8 mouse cellular contexts compared by ENCODE assay signal in the genomic region with DNA sequence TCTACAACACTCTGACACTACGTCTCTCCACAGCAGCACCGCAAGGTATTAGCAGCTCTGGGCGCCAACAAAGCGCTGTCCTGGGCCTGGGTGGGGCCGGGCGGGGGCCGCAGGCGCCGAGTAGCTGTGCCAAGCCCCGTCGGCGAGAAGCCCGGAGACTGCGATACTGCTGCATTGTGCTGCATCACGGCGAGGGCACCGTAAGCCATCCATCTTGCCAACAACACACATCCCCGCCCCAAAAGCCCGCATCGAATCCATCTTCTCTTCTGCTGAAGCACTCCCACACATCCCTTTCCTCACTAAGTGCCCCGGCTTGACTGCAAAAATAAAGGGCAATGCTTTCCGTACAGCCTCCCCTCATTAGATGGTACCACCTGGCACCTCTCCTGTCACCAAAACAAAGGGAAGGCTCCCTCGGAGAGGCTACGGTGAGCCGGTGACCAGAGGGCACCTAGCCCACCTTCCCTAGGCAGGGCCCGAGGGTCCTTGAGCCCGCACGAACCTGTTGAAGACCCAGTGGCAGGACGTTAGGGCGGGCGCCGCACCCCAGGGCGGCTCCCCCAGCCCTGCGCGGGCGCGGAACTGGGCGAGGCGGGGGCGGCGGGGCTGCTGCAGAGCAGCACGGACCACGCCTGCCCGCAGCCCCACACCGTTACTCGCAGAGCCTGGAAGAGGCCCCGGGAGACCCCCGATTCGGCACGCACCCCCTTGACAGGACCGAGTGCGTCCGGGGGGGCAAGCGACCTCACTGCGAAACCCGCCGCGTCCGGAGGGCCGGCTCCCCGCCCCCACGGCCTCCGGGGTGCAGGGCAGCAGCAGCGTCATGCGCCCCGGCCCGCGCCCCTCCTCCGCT. TPM values are rescaled to one million over a fixed set of nuclear protein-coding genes. Genes with fewer than 3 reads are reported as not detected.
A peak's percentile ranks its signal among the peaks of the same experiment; 100 is the strongest.
DNase-seq lines count a peak whose midpoint lies in the region; ATAC-seq lines count a peak whose summit lies in the region.

No protein-coding gene starts in this region.

- H3K4me1 ChIP-seq in hindbrain, embryonic 12.5 days = peaks cover 29% of the 10 kb centered on the region

- H3K27ac ChIP-seq in hindbrain, embryonic 12.5 days = peak overlapping the region; percentile 97

- ATAC-seq in hindbrain, embryonic 12.5 days (ENCODE audit: low FRiP score) = peak; percentile 70

- H3K9ac ChIP-seq in hindbrain, embryonic 12.5 days = peak overlapping the region; percentile 93

- DNase-seq in Muller cell, postnatal 12 days (ENCODE audit: inconsistent ontology term) = peak; percentile 56
- peak; percentile 71 for DNase-seq in cerebellum, adult 8-10 months
- peak; percentile 63 to 75 for DNase-seq in frontal cortex, adult 2 months (ENCODE audit: extremely low spot score in 1 of 2, low spot score in 1 of 2)
- DNase-seq in layer of hippocampus, postnatal 36 days = peak; percentile 61 to 63
- peak; percentile 80 for DNase-seq in lung, postnatal 10 days
- DNase-seq in retina, postnatal 7 days (ENCODE audit: low read depth, low spot score) = peak; percentile 37
- peak; percentile 50 for DNase-seq in yolk sac, embryonic 10.5 days (ENCODE audit: low spot score)

- under 1% methylated on average over 69 of the region's 69 CpGs for WGBS in hindbrain, embryonic 12.5 days

- no peaks in the 10 kb centered on the region for H3K36me3 ChIP-seq in hindbrain, embryonic 12.5 days

- H3K4me2 ChIP-seq in hindbrain, embryonic 12.5 days (replicated peaks) = peak overlapping the region; percentile 78

- H3K27me3 ChIP-seq in hindbrain, embryonic 12.5 days = no peaks in the 10 kb centered on the region

- no peaks in the 10 kb centered on the region for H3K9me3 ChIP-seq in hindbrain, embryonic 12.5 days (replicated peaks)

- peak overlapping the region; percentile 95 for H3K4me3 ChIP-seq in hindbrain, embryonic 12.5 days

RNA-seq across cellular contexts. Expression of gene Sptbn1, which starts 0.7 kb away (rescaled TPM):
- 318 and 342 TPM in 2 replicates for polyA plus RNA-seq in frontal cortex, adult 2 months (2012; rRNA removed)
- polyA plus RNA-seq in hindbrain, embryonic 12.5 days (2016; fragmentation: Nextera tagmentation; extraction: Ambion mirVana) = 120 and 122 TPM in 2 replicates
- total RNA-seq in layer of hippocampus, postnatal 36 days (2021) = 100 to 1,000 TPM; 570 to 594 TPM

Comparison
In these comparisons a context has a peak if more than half of its experiments do, and no peak if none do; other contexts are left out.
1. Peak in every context shown above with its lines: DNase-seq, ATAC-seq, H3K4me3 ChIP-seq and H3K27ac ChIP-seq.